Mouse (Mus musculus): ENCODE data around the gene Psmd7. TPM values are rescaled to one million over a fixed set of nuclear protein-coding genes. Genes with fewer than 3 reads are reported as not detected.

The Psmd7 gene
- 200 and 205 TPM in 2 replicates for total RNA-seq (2012; rRNA removed)
- polyA plus RNA-seq (2012; ENCODE audit: insufficient read depth in 1 of 2, insufficient read length in 2 of 2, low read depth in 1 of 2, low replicate concordance in 2 of 2, missing spikeins in 1 of 2) = 100 to 1,000 TPM; 186 to 403 TPM

DNA sequence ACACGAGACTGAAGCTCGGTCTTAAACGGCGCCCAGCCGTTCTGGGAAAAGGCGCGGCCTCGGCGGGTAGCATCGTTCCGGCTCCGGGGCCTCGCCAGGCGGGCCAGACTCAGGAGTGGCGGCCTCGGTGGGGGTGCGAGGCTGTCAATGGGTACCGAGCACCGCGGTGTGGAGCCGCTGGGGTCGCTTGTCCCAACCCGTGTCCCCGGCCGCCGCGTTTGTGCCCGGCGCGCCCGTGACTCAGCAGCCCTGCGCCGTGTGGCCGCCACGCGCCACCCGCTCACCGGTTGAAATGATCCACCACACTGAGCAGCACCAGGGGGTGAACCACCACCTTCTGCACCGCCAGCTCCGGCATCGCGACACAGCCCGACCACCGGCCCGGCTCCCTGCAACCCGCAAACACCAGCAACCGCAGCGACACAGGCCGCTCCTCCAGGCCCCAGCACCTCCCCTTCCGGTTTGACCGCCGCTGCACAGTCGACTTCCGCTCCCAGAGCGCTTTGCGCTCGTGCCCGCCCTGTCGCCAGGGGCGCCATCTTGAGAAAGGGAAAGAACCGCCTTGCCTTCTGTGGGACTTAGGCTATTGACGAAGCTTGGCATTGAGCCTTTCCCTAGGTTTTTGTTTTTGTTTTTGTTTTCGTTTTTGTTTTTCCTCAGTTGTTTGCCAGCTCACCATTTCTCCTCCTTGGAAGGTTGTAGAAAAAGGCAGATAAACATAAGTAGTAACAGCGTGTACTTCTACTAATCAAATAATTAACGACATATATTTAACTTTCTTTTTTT lies at the start of gene Psmd7:
Gene Psmd7 (minus strand): TSS at position 470 of the 786 bp plus-strand sequence.
- Histone ChIP-seq H3K9ac (ENCODE audit: control insufficient read depth, low read depth, low read length, poor library complexity, severe bottlenecking) (peak within 1 kb of the TSS; percentile 88), H3K9me3 (replicated peaks; ENCODE audit: insufficient read depth, low read length) (no peaks in the 10 kb centered on the region), H3K4me3 (ENCODE audit: control insufficient read depth in 1 of 2, insufficient read depth in 1 of 2, low read depth in 2 of 2, low read length in 2 of 2) (peak within 1 kb of the TSS; percentile 73 to 87), H3K79me2 (ENCODE audit: control insufficient read depth, insufficient read depth, low read length, poor library complexity) (peaks cover 35% of the 10 kb centered on the region), H3K36me3 (ENCODE audit: control insufficient read depth in 1 of 2, insufficient read depth in 2 of 2, low read length in 2 of 2) (peaks cover 16 to 21% of the 10 kb centered on the region in 2 experiments), H3K27me3 (ENCODE audit: control insufficient read depth in 1 of 2, insufficient read depth in 2 of 2, low read length in 2 of 2) (no peaks in the 10 kb centered on the region; a peak in 1 of 4 replicates), H3K27ac (ENCODE audit: control insufficient read depth, low read depth, low read length) (peak within 1 kb of the TSS; percentile 82), H3K4me1 (ENCODE audit: control insufficient read depth in 1 of 2, insufficient read depth in 2 of 2, low read length in 2 of 2) (peaks cover 3 to 15% of the 10 kb centered on the region in 2 experiments)
- peak; percentile 97 for DNase-seq (ENCODE audit: low read depth, low spot score)
- TF ChIP-seq TCF12 (IDR thresholded peaks at IDR 0.05; ENCODE audit: low read depth, low read length) (peak; percentile 81), KAT2A (conservative IDR thresholded peaks at IDR 0.05; ENCODE audit: low read depth, low read length) (peak; percentile 98), MEF2A (IDR thresholded peaks at IDR 0.05; ENCODE audit: extremely low read depth, insufficient replicate concordance, low read depth, low read length, poor library complexity, severe bottlenecking) (no peak), MAFK (IDR thresholded peaks at IDR 0.05; ENCODE audit: borderline replicate concordance, low read depth, low read length) (no peak), SMC3 (IDR thresholded peaks at IDR 0.05; ENCODE audit: low read depth, low read length) (no peak), POLR2AphosphoS2 (IDR thresholded peaks at IDR 0.05; ENCODE audit: low read length) (peak; percentile 94), ZMIZ1 (IDR thresholded peaks at IDR 0.05; ENCODE audit: low read depth, low read length) (peak; percentile 94), USF2 (IDR thresholded peaks at IDR 0.05; ENCODE audit: borderline replicate concordance in 1 of 2, insufficient read depth in 1 of 2, low read depth in 1 of 2, low read length in 2 of 2) (no peak), RCOR1 (IDR thresholded peaks at IDR 0.05; ENCODE audit: low read depth, low read length) (peak; percentile 57; the same call in 1 of the 2 replicates), USF1 (IDR thresholded peaks at IDR 0.05; ENCODE audit: low read depth, low read length) (peak; percentile 50), MAX (IDR thresholded peaks at IDR 0.05; ENCODE audit: low read length) (peak; percentile 47), NELFE (IDR thresholded peaks at IDR 0.05; ENCODE audit: low read depth, low read length) (peak; percentile 97), HCFC1 (IDR thresholded peaks at IDR 0.05; ENCODE audit: low read depth, low read length) (peak; percentile 100), BHLHE40 (IDR thresholded peaks at IDR 0.05; ENCODE audit: borderline replicate concordance, low read depth, low read length) (no peak), TBP (IDR thresholded peaks at IDR 0.05; ENCODE audit: low read depth, low read length) (peak; percentile 90), GATA1 (IDR thresholded peaks at IDR 0.05; ENCODE audit: low read depth, low read length) (no peak), TAL1 (IDR thresholded peaks at IDR 0.05; ENCODE audit: low read length) (no peak), RAD21 (IDR thresholded peaks at IDR 0.05; ENCODE audit: low read depth, low read length) (no peak), CTCF (IDR thresholded peaks at IDR 0.05 in 2 of 3, conservative IDR thresholded peaks at IDR 0.05 in 1 of 3; ENCODE audit: control insufficient read depth in 1 of 3, insufficient read depth in 1 of 3, low read depth in 2 of 3, low read length in 3 of 3, poor library complexity in 1 of 3, severe bottlenecking in 1 of 3) (no peak), POLR2AphosphoS5 (IDR thresholded peaks at IDR 0.05; ENCODE audit: borderline replicate concordance, low read depth, low read length) (no peak), UBTF (IDR thresholded peaks at IDR 0.05; ENCODE audit: borderline replicate concordance, insufficient read depth, low read depth, low read length) (no peak), ZC3H11A (IDR thresholded peaks at IDR 0.05; ENCODE audit: low read depth, low read length) (no peak), SIN3A (IDR thresholded peaks at IDR 0.05; ENCODE audit: low read length) (peak; percentile 92; the same call in 1 of the 2 replicates), EP300 (IDR thresholded peaks at IDR 0.05; ENCODE audit: low read depth in 1 of 2, low read length in 2 of 2) (peak in 1 of 2 experiments; percentile 39; a peak in 1 of 4 replicates), ZKSCAN1 (IDR thresholded peaks at IDR 0.05; ENCODE audit: low read depth, low read length) (no peak), GABPA (IDR thresholded peaks at IDR 0.05; ENCODE audit: low read depth, low read length) (no peak), ETS1 (IDR thresholded peaks at IDR 0.05; ENCODE audit: low read depth, low read length) (peak; percentile 57; the same call in 1 of the 2 replicates), ZNF384 (IDR thresholded peaks at IDR 0.05; ENCODE audit: low read depth, low read length) (peak; percentile 90), MYC (IDR thresholded peaks at IDR 0.05; ENCODE audit: low read depth, low read length) (peak; percentile 87), CHD1 (IDR thresholded peaks at IDR 0.05; ENCODE audit: low read depth, low read length) (0 out of 2 replicates have a peak, but pooled peaks have one; percentile 64), E2F4 (IDR thresholded peaks at IDR 0.05; ENCODE audit: borderline replicate concordance, low read depth, low read length) (no peak), NRF1 (IDR thresholded peaks at IDR 0.05; ENCODE audit: insufficient read depth, low read depth, low read length, poor library complexity, severe bottlenecking) (peak; percentile 41; the same call in 1 of the 2 replicates), CHD2 (IDR thresholded peaks at IDR 0.05; ENCODE audit: low read length) (no peak), MYB (IDR thresholded peaks at IDR 0.05; ENCODE audit: low read depth, low read length) (no peak)
